Mouse (Mus musculus) limb, embryonic 14.5 days (tissue): ENCODE measurements around the gene Prkar2b. TPM values are rescaled to one million over a fixed set of nuclear protein-coding genes. Genes with fewer than 3 reads are reported as not detected.

ENCODE experiments used
- ATAC-seq: fragments of 200-750 bp; cut with Nextera tagmentation; 2 replicates; pipeline ENCODE4 v1.8.0; 2017; ENCODE audit warnings: low read depth, moderate number of reproducible peaks, moderate TSS enrichment; ENCODE audit not compliant: low FRiP score
- DNase-seq: peaks from one replicate; pipeline ENCODE4 v3.0.0-alpha.2; 2015; ENCODE audit warnings: low spot score
- H3K27ac ChIP-seq: fragments of 300-500 bp; sonication (generic); replicated peaks from 2 replicates; pipeline ENCODE4 v1.5.1; 2014; ENCODE audit warnings: low read depth, mild to moderate bottlenecking, low read length, moderate library complexity, mixed read lengths
- H3K27me3 ChIP-seq: fragments of 300-500 bp; sonication (generic); 2 replicates; pipeline ENCODE4 v1.6.1; 2014; ENCODE audit warnings: low read length, mixed read lengths; ENCODE audit not compliant: control insufficient read depth, insufficient read depth
- H3K36me3 ChIP-seq: fragments of 300-500 bp; sonication (generic); 2 replicates; pipeline ENCODE4 v1.6.1; 2014; ENCODE audit warnings: mild to moderate bottlenecking, low read length, moderate library complexity, mixed read lengths; ENCODE audit not compliant: control insufficient read depth, insufficient read depth
- H3K4me1 ChIP-seq: fragments of 300-500 bp; sonication (generic); 2 replicates; pipeline ENCODE4 v1.6.1; 2014; ENCODE audit warnings: antibody characterized with exemption, low read length, mixed read lengths; ENCODE audit not compliant: control insufficient read depth, insufficient read depth
- H3K4me2 ChIP-seq: fragments of 300-500 bp; sonication (generic); replicated peaks from 2 replicates; pipeline ENCODE4 v1.6.1; 2014; ENCODE audit warnings: low read depth, mild to moderate bottlenecking, low read length, moderate library complexity; ENCODE audit not compliant: severe bottlenecking
- H3K4me3 ChIP-seq: fragments of 300-500 bp; sonication (generic); replicated peaks from 2 replicates; pipeline ENCODE4 v1.5.1; 2014; ENCODE audit warnings: low read length
- H3K9ac ChIP-seq: fragments of 300-500 bp; sonication (generic); 2 replicates; pipeline ENCODE4 v1.6.1; 2014; ENCODE audit warnings: mild to moderate bottlenecking, low read depth, low read length, moderate library complexity; ENCODE audit not compliant: severe bottlenecking
- H3K9me3 ChIP-seq: fragments of 300-500 bp; sonication (generic); 2 replicates; pipeline ENCODE4 v1.6.1; 2016; ENCODE audit warnings: low read length; ENCODE audit not compliant: control insufficient read depth
- POLR2A ChIP-seq: fragments of 200-500 bp; IDR thresholded peaks from 2 replicates; pipeline ENCODE4 v1.8.0; 2012; ENCODE audit warnings: inconsistent platforms, mild to moderate bottlenecking, moderate library complexity, borderline replicate concordance; ENCODE audit not compliant: insufficient read depth, insufficient read length; ENCODE audit errors: extremely low read depth
- WGBS: fragments of 180-500 bp; shearing (Covaris S2); extraction: QIAGEN DNeasy Blood & Tissue Kit; methylation state at CpG from one replicate; pipeline ENCODE4 v1.1.7; 2014; 5-methylcytosine and 5-hydroxymethylcytosine counted together
- polyA plus RNA-seq, 2 experiments: library from polyadenylated mRNA; depleted of rRNA in 1 of 2; stranded (reverse) in 1 of 2; unstranded in 1 of 2; fragments of >200 nt; fragmentation: Nextera tagmentation in 1 of 2; extraction: Ambion mirVana in 1 of 2; gene quantifications; 2 replicates each; pipeline versions ENCODE4 v1.2.1 to v1.2.3; 2012 to 2014

The Prkar2b gene
- polyA plus RNA-seq, 2 experiments: 12.2 to 23.9 TPM

GRCm38 (mm10) chr12:32099686-32100206 lies 38.6 kb upstream of the Prkar2b start:
- Histone ChIP-seq H3K36me3 (no peaks in the 10 kb centered on the region), H3K4me2 (no peak overlapping the region), H3K9me3 (no peaks in the 10 kb centered on the region), H3K4me1 (no peaks in the 10 kb centered on the region), H3K9ac (no peak overlapping the region), H3K4me3 (no peak overlapping the region), H3K27ac (no peak overlapping the region), H3K27me3 (no peaks in the 10 kb centered on the region)
- no peak for ATAC-seq
- TF ChIP-seq POLR2A: no peak
- 82% methylated on average over 4 of the region's 4 CpGs for WGBS
- DNase-seq: peak; percentile 26

GRCm38 (mm10) chr12:32098596-32098995 lies 37.5 kb upstream of the Prkar2b start:
- Histone ChIP-seq H3K4me3 (no peak overlapping the region), H3K9ac (no peak overlapping the region), H3K4me2 (no peak overlapping the region), H3K27me3 (no peaks in the 10 kb centered on the region), H3K27ac (no peak overlapping the region), H3K36me3 (no peaks in the 10 kb centered on the region), H3K4me1 (no peaks in the 10 kb centered on the region), H3K9me3 (no peaks in the 10 kb centered on the region)
- no peak for TF ChIP-seq POLR2A
- no peak for ATAC-seq
- no peak for DNase-seq
- WGBS: 49% methylated on average over 4 of the region's 4 CpGs

- no peak for TF ChIP-seq POLR2A
- no peaks in the 10 kb centered on the region for H3K36me3 ChIP-seq
- no peaks in the 10 kb centered on the region for H3K27me3 ChIP-seq
- H3K4me1 ChIP-seq: no peaks in the 10 kb centered on the region
- H3K27ac ChIP-seq: no peak overlapping the region
- no peak overlapping the region for H3K4me2 ChIP-seq
- H3K4me3 ChIP-seq: no peak overlapping the region
- ATAC-seq: no peak
- WGBS: 52% methylated on average over 1 of the region's 1 CpGs
- H3K9me3 ChIP-seq: no peaks in the 10 kb centered on the region
- no peak for DNase-seq
- no peak overlapping the region for H3K9ac ChIP-seq
Measured at GRCm38 (mm10) chr12:32097107-32097506, 36.0 kb upstream of the Prkar2b start.

GRCm38 (mm10) chr12:32095164-32095563 lies 34.1 kb upstream of the Prkar2b start:
- H3K27me3 ChIP-seq: no peaks in the 10 kb centered on the region
- H3K9me3 ChIP-seq: no peaks in the 10 kb centered on the region; the same call in 1 of the 2 replicates
- 88% methylated on average over 1 of the region's 1 CpGs for WGBS
- no peak overlapping the region for H3K4me2 ChIP-seq
- no peak for TF ChIP-seq POLR2A
- no peak overlapping the region for H3K27ac ChIP-seq
- no peaks in the 10 kb centered on the region for H3K36me3 ChIP-seq
- no peak for DNase-seq
- no peak overlapping the region for H3K9ac ChIP-seq
- no peak overlapping the region for H3K4me3 ChIP-seq
- H3K4me1 ChIP-seq: no peaks in the 10 kb centered on the region
- no peak for ATAC-seq

GRCm38 (mm10) chr12:32092452-32092851 lies 31.4 kb upstream of the Prkar2b start:
- Histone ChIP-seq H3K4me3 (no peak overlapping the region), H3K4me1 (no peaks in the 10 kb centered on the region), H3K27ac (no peak overlapping the region), H3K4me2 (no peak overlapping the region), H3K9me3 (no peaks in the 10 kb centered on the region; the same call in 1 of the 2 replicates), H3K36me3 (no peaks in the 10 kb centered on the region), H3K27me3 (no peaks in the 10 kb centered on the region), H3K9ac (no peak overlapping the region)
- TF ChIP-seq POLR2A: no peak
- ATAC-seq (no peak), DNase-seq (no peak)
- WGBS: 94% methylated on average over 4 of the region's 4 CpGs

GRCm38 (mm10) chr12:32088566-32088965 lies 27.5 kb upstream of the Prkar2b start:
- Histone ChIP-seq H3K27ac (no peak overlapping the region), H3K4me2 (no peak overlapping the region), H3K27me3 (no peaks in the 10 kb centered on the region), H3K9ac (no peak overlapping the region), H3K4me1 (no peaks in the 10 kb centered on the region), H3K9me3 (no peaks in the 10 kb centered on the region; the same call in 1 of the 2 replicates), H3K4me3 (no peak overlapping the region), H3K36me3 (no peaks in the 10 kb centered on the region)
- no peak for ATAC-seq
- peak; percentile 26 for DNase-seq
- no peak for TF ChIP-seq POLR2A
- 78% methylated on average over 3 of the region's 3 CpGs for WGBS
